Mouse (Mus musculus) adrenal gland, adult 2 months (tissue): ENCODE data around the gene Kalrn. TPM values are rescaled to one million over a fixed set of nuclear protein-coding genes. Genes with fewer than 3 reads are reported as not detected.
"Not testable (repeated sequence)": the region's sequence is repeated elsewhere in the genome, so short reads cannot be mapped to it uniquely, and the experiment has no call there.

Experiments used
- DNase-seq: peaks from one replicate; pipeline ENCODE4 v3.0.0; 2021
- polyA plus RNA-seq: library from polyadenylated mRNA; depleted of rRNA; stranded (reverse); fragments of >200 nt; gene quantifications from 2 replicates; pipeline ENCODE4 v1.2.3, GENCODE M21; 2012
- total RNA-seq, 2 experiments: library from RNA; stranded (reverse); gene quantifications; 2 replicates each; pipeline ENCODE4 v1.2.3; 2021

Gene Kalrn
- total and polyA plus RNA-seq, 3 experiments: 1.6 to 9.9 (median 5.3) TPM

DNA sequence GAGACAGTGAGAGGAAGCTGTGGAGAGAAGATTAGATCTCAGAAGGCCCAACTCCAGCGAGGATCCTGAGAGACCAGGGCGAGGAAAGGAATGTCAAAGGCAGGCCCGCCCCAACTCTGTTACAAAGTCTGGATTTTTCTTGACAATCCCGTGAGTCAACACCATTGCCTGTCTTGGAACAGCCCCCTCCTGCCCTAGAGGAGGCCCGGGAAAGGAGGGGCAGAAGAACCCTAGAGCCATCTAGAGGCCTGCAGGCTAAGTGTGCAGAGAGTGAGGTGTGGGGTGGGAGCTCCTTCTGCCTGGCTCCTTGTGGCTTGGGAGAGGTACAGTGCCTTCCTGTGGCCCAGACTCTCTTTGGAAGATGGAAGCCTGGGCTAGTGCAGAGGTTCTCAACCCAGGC lies 460.8 kb downstream of the Kalrn start:
- no peak for DNase-seq

- DNase-seq: no peak
Measured at GRCm38 (mm10) chr16:34110840-34111625, 462.3 kb downstream of the Kalrn start.

DNA sequence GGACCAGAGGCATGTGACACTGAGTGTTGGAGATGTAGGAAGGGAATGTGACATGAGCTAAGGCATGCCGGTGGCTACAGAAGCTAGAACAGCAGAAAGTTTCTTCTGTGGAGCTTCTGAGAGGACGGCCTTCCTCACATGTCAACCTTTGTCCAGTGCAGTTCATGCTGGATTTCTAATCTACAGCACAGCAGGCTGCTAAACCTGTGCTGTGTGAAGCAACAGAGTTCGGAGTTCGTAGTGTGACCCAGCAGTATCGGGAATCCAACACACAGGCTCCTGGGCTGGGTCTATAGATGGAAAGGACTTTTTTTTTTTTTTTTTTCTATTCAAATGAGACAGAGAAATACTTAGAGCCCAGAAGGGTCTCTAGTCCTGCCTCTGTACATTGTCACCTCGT lies 468.9 kb downstream of the Kalrn start:
- no peak for DNase-seq

DNA sequence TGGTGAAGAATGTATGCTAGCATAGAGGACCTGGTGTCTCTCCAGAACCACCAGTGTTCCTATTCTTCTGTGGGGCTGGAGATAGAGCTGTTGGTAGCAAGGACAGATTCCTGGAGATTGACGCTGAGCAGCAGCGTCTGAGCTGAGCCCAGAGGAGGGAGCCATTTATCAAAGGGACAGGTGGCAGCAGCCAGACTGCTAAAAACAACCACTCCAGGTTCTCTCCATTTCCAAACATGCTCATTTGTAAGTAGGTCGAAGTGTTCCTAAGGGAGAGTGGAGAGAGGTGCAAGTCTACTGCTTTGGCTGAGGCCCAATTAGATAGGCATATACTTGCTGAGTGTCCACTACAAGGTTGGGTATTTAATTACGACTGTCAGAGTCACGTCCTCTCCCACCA lies 470.6 kb downstream of the Kalrn start:
- DNase-seq: no peak

DNA sequence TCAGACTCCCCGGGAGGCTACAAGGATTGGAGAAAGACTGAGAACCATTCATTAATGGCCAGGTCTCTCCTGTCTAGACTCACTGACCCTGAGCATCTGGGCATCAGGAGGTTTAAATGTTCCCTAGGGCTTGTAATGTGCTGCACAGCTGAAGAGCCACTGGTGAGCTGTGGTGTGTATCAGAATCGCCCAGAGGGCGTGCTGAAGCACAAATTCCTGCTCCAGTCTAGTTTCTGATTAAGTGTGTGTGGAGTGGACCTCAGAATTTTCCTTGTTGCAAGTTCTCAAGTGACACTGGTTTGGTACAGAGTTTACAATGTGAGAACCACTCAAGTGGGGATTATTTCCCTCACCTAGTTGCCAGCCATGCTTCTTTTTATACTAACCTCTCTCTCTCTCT lies 473.5 kb downstream of the Kalrn start:
- no peak for DNase-seq

- peak; percentile 90 for DNase-seq
Measured at GRCm38 (mm10) chr16:34095548-34096141, 477.7 kb downstream of the Kalrn start.

- no peak for DNase-seq
Measured at GRCm38 (mm10) chr16:34095093-34095465, 478.3 kb downstream of the Kalrn start.

DNA sequence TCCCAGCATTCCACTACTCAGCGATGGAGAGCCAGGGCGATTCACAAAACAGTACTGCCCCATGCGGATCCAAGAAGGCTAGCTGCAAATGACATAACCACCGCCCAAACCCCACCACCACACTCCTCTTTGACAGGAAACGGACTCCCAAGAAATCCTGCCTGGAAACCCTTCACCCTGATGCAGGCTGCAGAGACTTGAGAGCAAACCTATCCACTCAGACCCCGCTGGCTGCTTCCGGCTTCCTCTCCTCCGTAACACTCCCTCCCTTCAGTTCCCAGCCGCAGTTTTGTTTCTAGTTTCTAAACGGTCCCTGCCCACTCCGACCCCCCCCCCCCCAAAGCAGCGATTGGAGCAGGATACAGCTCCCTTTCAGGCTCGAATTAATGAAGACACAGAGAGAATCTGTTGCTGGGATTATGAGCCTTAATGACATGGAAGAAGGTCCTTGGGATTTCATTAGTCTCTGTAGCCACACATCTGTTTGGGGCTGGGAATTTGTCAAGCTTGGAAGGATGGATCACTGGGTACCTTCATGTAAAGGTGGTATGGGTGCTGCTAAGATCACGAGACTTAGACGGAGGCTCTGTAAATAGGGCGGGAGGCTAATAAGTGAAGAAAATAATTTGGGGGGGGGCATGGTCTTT lies 478.8 kb downstream of the Kalrn start:
- peak; percentile 21 for DNase-seq

GRCm38 (mm10) chr16:34093734-34094445 lies 479.4 kb downstream of the Kalrn start:
- DNase-seq: no peak

- DNase-seq: no peak
Measured at GRCm38 (mm10) chr16:34089528-34090095, 483.7 kb downstream of the Kalrn start.

DNA sequence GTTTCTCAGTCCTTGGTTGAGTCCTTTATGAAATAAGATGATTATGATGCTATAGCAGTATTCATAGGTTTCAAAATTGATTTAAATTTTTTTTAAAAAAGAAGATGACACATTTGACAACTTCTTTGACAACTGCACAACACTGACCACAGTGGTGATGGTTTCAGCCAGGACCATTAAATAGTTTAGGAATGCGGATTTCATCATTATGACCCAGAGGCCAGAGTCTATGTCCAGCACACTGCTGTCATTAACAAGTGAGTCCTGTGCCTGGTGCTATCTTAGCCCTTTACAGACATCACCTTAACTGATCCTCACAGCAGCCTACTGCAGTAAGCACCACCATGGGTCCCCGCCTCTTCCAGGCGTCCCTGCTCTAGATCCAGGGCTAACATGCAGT lies 484.3 kb downstream of the Kalrn start:
- no peak for DNase-seq

DNA sequence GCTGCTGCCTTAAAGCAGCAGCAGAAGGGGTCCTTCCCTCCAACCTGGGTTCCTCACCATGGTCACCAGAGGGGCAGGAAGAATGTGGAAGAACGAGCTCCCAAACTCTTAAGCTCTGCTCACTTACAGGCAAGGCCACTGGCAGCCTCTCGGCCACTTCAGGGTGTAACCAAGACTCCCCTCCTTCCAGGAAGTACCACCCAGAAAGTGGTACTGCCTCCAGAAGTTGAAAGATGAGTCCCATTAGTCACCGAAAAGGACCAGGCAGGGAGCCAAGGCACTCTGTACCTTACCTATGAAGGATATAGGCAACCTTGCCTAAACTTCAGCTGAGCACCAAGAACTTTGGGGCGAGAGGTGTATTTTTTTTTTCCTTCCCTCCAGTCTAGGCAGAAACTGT lies 485.0 kb downstream of the Kalrn start:
- DNase-seq: no peak

DNA sequence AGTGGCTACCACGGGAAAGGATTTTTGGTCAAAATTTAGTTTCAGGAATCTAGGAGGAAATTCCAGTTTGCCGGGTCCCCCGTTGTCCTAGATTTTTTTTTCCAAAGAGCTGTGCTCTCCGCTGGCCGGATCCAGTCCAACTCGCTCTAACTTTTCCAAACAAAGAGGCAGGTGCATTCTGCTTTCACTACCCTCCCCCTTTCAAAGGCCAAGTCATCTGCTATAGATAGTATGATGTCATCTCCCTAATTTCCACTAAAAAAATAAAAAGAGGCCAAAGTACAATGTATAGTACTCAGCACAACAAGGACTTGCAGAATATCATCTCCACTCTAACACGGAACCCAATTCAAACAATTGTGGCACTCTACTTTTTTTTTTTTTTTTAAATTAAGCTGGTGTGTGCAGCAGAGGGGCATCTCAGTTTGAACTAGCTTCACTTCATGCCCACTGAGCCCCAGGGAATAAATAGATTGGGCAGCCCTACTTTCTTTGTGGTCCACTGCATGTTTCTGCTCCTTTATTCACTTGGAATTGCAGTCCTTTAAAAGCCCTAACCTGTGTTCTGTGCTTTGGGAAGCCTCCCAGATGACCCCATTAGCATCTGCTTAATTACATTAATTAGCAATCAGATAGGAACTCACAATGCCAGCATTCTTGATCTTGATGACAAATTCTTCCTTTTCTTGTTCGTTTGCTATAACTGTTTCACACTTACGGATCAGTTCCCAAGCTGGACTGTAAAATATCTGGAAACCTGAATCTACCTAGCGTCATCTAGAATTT lies 489.0 kb downstream of the Kalrn start:
- DNase-seq: no peak

DNA sequence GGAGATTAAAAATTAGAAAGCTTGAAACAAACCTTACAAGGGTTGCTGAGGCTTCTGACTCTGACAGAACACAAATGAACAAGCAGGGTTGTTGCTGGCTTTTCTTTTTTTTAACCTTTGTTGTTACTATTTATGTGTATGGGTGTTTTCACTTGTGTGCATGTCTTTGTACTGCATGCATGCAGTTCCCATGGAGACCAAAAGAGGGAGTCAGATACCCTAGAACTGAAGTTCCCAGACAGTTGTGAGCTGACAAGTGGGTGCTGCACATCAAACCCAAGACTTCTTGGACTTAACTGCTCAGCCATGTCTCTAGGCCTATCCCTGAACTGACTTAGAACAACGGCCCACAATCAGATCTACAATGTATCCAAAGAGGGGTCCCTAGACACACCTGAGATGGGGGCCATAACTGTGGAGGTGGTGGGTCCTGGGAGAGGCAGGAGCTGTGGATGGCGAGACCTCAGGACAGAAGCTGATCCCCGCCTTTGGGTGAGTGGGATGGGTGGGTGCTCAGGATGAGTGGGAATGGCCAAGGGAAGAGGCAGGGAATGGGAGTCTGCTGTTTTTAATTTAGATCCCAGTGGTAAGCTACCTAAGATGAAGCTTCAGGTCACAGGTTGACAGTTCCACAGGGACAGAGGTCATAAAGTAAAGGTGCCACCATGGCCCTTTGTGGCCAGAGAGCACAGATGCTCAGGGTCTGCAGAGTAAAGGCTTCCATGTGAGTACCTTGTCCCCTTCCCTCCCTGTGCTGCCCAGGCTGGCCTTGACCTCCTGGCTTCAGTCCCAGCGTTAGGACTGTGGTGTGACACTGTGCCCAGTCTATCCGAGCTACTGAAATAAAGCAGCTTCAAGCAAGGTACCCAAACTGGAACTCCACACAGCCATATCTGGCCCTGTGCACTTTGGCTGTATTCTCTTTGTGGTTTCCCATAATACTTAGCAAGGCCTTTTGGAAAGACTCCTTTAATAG lies 490.6 kb downstream of the Kalrn start:
- peak; percentile 17 for DNase-seq

GRCm38 (mm10) chr16:34081683-34082438 lies 491.5 kb downstream of the Kalrn start:
- DNase-seq: no peak

- DNase-seq: not testable (repeated sequence)
Measured at GRCm38 (mm10) chr16:34081314-34081682, 492.0 kb downstream of the Kalrn start.

DNA sequence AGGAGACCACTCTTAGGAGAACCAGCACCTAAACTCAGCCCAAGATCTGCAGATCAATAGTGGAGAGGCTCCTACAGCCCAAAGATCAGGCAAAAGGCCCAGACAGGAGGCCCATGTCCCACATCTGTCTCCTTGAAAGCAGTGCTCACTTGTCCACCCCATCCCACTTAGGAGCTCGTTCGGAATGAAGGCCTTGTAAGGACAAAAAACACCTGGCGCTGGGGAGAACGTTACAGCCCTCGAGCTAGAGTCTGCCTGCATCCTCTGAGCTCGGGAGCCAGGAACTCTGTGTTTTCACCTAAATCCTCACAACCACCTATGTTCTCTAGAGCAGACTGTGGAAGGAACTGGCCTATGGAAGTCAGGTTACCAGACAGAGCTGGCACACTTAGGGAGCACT lies 492.5 kb downstream of the Kalrn start:
- no peak for DNase-seq

DNA sequence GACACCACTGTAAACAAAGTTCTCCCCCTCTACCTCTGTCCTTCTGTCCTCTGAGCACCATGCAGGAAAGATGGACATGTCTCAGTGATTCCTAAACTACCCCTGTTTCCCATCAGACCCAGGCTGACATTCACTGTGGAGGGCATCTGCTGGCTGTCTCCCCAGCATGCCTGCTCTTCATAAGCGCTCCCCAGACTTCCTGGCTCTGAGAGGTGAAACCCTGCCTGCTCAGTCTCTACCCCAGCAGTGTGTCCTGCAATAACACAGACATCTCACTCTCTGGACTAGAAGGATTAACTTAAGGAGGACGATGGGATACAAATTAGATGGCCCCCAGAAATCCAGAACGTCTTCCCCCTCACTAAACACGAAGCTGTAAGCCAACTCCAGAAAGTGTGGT lies 493.8 kb downstream of the Kalrn start:
- DNase-seq: no peak

DNA sequence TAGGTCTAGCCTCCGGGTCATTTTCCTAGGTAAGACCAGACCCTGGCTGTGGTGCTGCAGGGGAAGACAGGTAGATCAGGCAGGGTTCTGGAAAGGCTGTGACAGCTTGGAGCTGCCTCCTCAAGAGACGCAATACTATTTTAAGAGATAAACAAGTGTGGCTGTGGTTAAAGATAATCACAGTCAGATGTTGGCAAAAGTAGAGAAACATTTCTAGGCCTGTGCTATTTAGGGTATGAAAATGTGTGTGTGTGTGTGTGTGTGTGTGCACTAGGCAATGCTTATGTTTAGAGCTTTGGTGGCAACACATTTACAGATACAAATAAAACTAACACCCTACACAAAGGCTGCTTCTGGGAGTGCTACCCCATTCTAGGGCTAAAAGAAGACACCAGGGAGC lies 494.6 kb downstream of the Kalrn start:
- no peak for DNase-seq

DNA sequence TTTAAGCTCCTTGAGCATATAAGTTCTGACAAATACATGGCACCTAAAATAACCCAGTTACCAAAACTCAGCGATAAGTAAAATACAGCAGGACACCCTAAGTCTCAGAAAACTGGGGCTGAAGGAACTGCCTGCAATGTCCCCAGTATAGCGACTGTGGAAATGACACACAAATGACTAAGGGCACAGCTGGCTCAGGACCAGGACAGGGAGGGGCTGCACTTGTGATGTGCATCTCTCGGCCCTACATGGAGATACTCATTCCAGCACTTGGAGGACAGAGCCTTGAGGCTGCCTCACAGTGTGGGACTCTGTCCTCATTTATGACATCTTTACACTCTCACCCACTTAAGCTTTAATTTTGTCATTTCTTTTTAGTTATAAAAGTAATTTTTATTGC lies 497.2 kb downstream of the Kalrn start:
- peak; percentile 50 for DNase-seq
